Mouse (Mus musculus): ENCODE results near the gene Rad51b. TPM values are rescaled to one million over a fixed set of nuclear protein-coding genes. Genes with fewer than 3 reads are reported as not detected.

Rad51b gene
- polyA plus RNA-seq, 1 experiment, result 1.1 TPM

GRCm38 (mm10) chr12:79788340-79788739 is 491.3 kb downstream of the Rad51b start:
- Histone ChIP-seq H3K4me3 (replicated peaks; ENCODE audit: extremely low read depth, low read depth, low read length) (no peak overlapping the region), H3K4me1 (ENCODE audit: control insufficient read depth, insufficient read depth, low read length) (no peaks in the 10 kb centered on the region)
- WGBS, result 73% methylated on average over 5 of the region's 5 CpGs
- TF ChIP-seq CTCF (IDR thresholded peaks at IDR 0.05; ENCODE audit: insufficient read depth, low read length), result no peak
- no peak for TF ChIP-seq POLR2A (IDR thresholded peaks at IDR 0.05; ENCODE audit: borderline replicate concordance, extremely low read depth, low read depth, low read length)
- DNase-seq, result no peak

- 83% methylated on average over 6 of the region's 6 CpGs for WGBS
- TF ChIP-seq CTCF (IDR thresholded peaks at IDR 0.05; ENCODE audit: insufficient read depth, low read length) (no peak), POLR2A (IDR thresholded peaks at IDR 0.05; ENCODE audit: borderline replicate concordance, extremely low read depth, low read depth, low read length) (no peak)
- H3K4me1 ChIP-seq (ENCODE audit: control insufficient read depth, insufficient read depth, low read length), result peaks cover 3% of the 10 kb centered on the region; the same call in 1 of the 2 replicates
- DNase-seq, result no peak
- H3K4me3 ChIP-seq (replicated peaks; ENCODE audit: extremely low read depth, low read depth, low read length), result no peak overlapping the region
These were observed 492.4 kb downstream of the Rad51b start for GRCm38 (mm10) chr12:79789481-79789880.

- Histone ChIP-seq H3K4me3 (replicated peaks; ENCODE audit: extremely low read depth, low read depth, low read length) (no peak overlapping the region), H3K4me1 (ENCODE audit: control insufficient read depth, insufficient read depth, low read length) (peaks cover 8% of the 10 kb centered on the region)
- TF ChIP-seq CTCF (IDR thresholded peaks at IDR 0.05; ENCODE audit: insufficient read depth, low read length), result no peak
- TF ChIP-seq POLR2A (IDR thresholded peaks at IDR 0.05; ENCODE audit: borderline replicate concordance, extremely low read depth, low read depth, low read length), result no peak
- no peak for DNase-seq
- WGBS, result 40% methylated on average over 8 of the region's 8 CpGs
These were observed 496.3 kb downstream of the Rad51b start for GRCm38 (mm10) chr12:79793382-79793781.

GRCm38 (mm10) chr12:79794802-79795201 is 497.7 kb downstream of the Rad51b start:
- TF ChIP-seq CTCF (IDR thresholded peaks at IDR 0.05; ENCODE audit: insufficient read depth, low read length) (no peak), POLR2A (IDR thresholded peaks at IDR 0.05; ENCODE audit: borderline replicate concordance, extremely low read depth, low read depth, low read length) (no peak)
- no peak overlapping the region for H3K4me3 ChIP-seq (replicated peaks; ENCODE audit: extremely low read depth, low read depth, low read length)
- H3K4me1 ChIP-seq (ENCODE audit: control insufficient read depth, insufficient read depth, low read length), result peaks cover 8% of the 10 kb centered on the region
- DNase-seq, result no peak
- 92% methylated on average over 4 of the region's 4 CpGs for WGBS

- TF ChIP-seq CTCF (IDR thresholded peaks at IDR 0.05; ENCODE audit: insufficient read depth, low read length), result no peak
- TF ChIP-seq POLR2A (IDR thresholded peaks at IDR 0.05; ENCODE audit: borderline replicate concordance, extremely low read depth, low read depth, low read length), result no peak
- H3K4me3 ChIP-seq (replicated peaks; ENCODE audit: extremely low read depth, low read depth, low read length), result no peak overlapping the region
- peaks cover 8% of the 10 kb centered on the region for H3K4me1 ChIP-seq (ENCODE audit: control insufficient read depth, insufficient read depth, low read length)
- WGBS, result 55% methylated on average over 6 of the region's 6 CpGs
- DNase-seq, result no peak
These were observed 499.2 kb downstream of the Rad51b start for GRCm38 (mm10) chr12:79796260-79796659.

- no peak for TF ChIP-seq CTCF (IDR thresholded peaks at IDR 0.05; ENCODE audit: insufficient read depth, low read length)
- no peak for TF ChIP-seq POLR2A (IDR thresholded peaks at IDR 0.05; ENCODE audit: borderline replicate concordance, extremely low read depth, low read depth, low read length)
- DNase-seq, result no peak
- no peak overlapping the region for H3K4me3 ChIP-seq (replicated peaks; ENCODE audit: extremely low read depth, low read depth, low read length)
- WGBS, result 51% methylated on average over 18 of the region's 18 CpGs
- peaks cover 8% of the 10 kb centered on the region for H3K4me1 ChIP-seq (ENCODE audit: control insufficient read depth, insufficient read depth, low read length)
These were observed 500.0 kb downstream of the Rad51b start for GRCm38 (mm10) chr12:79796823-79797821.

- Histone ChIP-seq H3K4me3 (replicated peaks; ENCODE audit: extremely low read depth, low read depth, low read length) (no peak overlapping the region), H3K4me1 (ENCODE audit: control insufficient read depth, insufficient read depth, low read length) (peaks cover 8% of the 10 kb centered on the region)
- 97% methylated on average over 3 of the region's 3 CpGs for WGBS
- no peak for DNase-seq
- TF ChIP-seq POLR2A (IDR thresholded peaks at IDR 0.05; ENCODE audit: borderline replicate concordance, extremely low read depth, low read depth, low read length), result no peak
- no peak for TF ChIP-seq CTCF (IDR thresholded peaks at IDR 0.05; ENCODE audit: insufficient read depth, low read length)
These were observed 501.4 kb downstream of the Rad51b start for GRCm38 (mm10) chr12:79798488-79798887.

GRCm38 (mm10) chr12:79799370-79799769 is 502.3 kb downstream of the Rad51b start:
- Histone ChIP-seq H3K4me1 (ENCODE audit: control insufficient read depth, insufficient read depth, low read length) (peaks cover 5% of the 10 kb centered on the region), H3K4me3 (replicated peaks; ENCODE audit: extremely low read depth, low read depth, low read length) (no peak overlapping the region)
- 82% methylated on average over 5 of the region's 5 CpGs for WGBS
- no peak for TF ChIP-seq CTCF (IDR thresholded peaks at IDR 0.05; ENCODE audit: insufficient read depth, low read length)
- TF ChIP-seq POLR2A (IDR thresholded peaks at IDR 0.05; ENCODE audit: borderline replicate concordance, extremely low read depth, low read depth, low read length), result no peak
- no peak for DNase-seq

- H3K4me3 ChIP-seq (replicated peaks; ENCODE audit: extremely low read depth, low read depth, low read length), result no peak overlapping the region
- 95% methylated on average over 1 of the region's 1 CpGs for WGBS
- H3K4me1 ChIP-seq (ENCODE audit: control insufficient read depth, insufficient read depth, low read length), result no peaks in the 10 kb centered on the region
- TF ChIP-seq POLR2A (IDR thresholded peaks at IDR 0.05; ENCODE audit: borderline replicate concordance, extremely low read depth, low read depth, low read length), result no peak
- no peak for TF ChIP-seq CTCF (IDR thresholded peaks at IDR 0.05; ENCODE audit: insufficient read depth, low read length)
- no peak for DNase-seq
These were observed 506.6 kb downstream of the Rad51b start for GRCm38 (mm10) chr12:79803670-79804069.
